ENCODE assay signal across 20 mouse cellular contexts in genomic region chr2:49957449-49957848, GRCm38 (mm10).
DNase-seq lines count a peak whose midpoint lies in the region; ATAC-seq lines count a peak whose summit lies in the region.
"Had no signal": no experiment of that assay in that cellular context is flagged by ENCODE, and none has a peak within 500 bp of the region (broad histone marks: within the 10 kb centered on the region; RNA-seq: fewer than 3 reads in every experiment).

No protein-coding gene starts in this region.

- H3K4me3 ChIP-seq in midbrain, embryonic 14.5 days (replicated peaks; ENCODE audit: low read depth, low read length): no peak overlapping the region
- H3K4me3 ChIP-seq: intestine, embryonic 15.5 days; limb, embryonic 12.5 days; liver, embryonic 13.5 days; midbrain, embryonic 13.5 days; myocyte had no signal

- H3K9ac ChIP-seq in midbrain, embryonic 14.5 days (replicated peaks; ENCODE audit: low read length): no peak overlapping the region
- H3K9ac ChIP-seq: hindbrain, embryonic 14.5 days; intestine, embryonic 15.5 days; limb, embryonic 12.5 days; liver, embryonic 13.5 days; midbrain, embryonic 13.5 days had no signal

- no peak for ATAC-seq in midbrain, embryonic 14.5 days (ENCODE audit: low FRiP score, low TSS enrichment)
- ATAC-seq: intestine, embryonic 15.5 days; midbrain, embryonic 13.5 days had no signal

- peak; percentile 4 for DNase-seq in kidney, adult 11 months
- DNase-seq in kidney, postnatal 14 days: no peak
- peak; percentile 51 for DNase-seq in 3T3-L1 (ENCODE audit: low read depth, low spot score)
- peak; percentile 83 to 97 for DNase-seq in adrenal gland, adult (ENCODE audit: inconsistent age in 2 of 2, low spot score in 1 of 2)
- peak; percentile 76 to 81 for DNase-seq in adrenal gland, postnatal 36 days
- no peak for DNase-seq in layer of hippocampus, adult 8-10 months (ENCODE audit: low spot score in 2 of 2)
- no peak for DNase-seq in gastrocnemius, postnatal 10 days
- DNase-seq in midbrain, embryonic 14.5 days: no peak
- DNase-seq: B cell, adult 2 months; cerebellum, postnatal 14 days; heart, adult 18-20 months; heart, postnatal 36 days; kidney, postnatal 25 days; liver, embryonic 13.5 days; thymus, adult 2 months had no signal

- no peaks in the 10 kb centered on the region for H3K27me3 ChIP-seq in midbrain, embryonic 14.5 days (ENCODE audit: control insufficient read depth, insufficient read depth, low read length)
- H3K27me3 ChIP-seq: intestine, embryonic 15.5 days; limb, embryonic 12.5 days; liver, embryonic 13.5 days; midbrain, embryonic 13.5 days had no signal

- 93% methylated on average over 2 of the region's 2 CpGs for WGBS in midbrain, embryonic 14.5 days

- no peak overlapping the region for H3K27ac ChIP-seq in midbrain, embryonic 14.5 days (replicated peaks; ENCODE audit: low read depth, low read length)
- H3K27ac ChIP-seq: hindbrain, embryonic 14.5 days; intestine, embryonic 15.5 days; limb, embryonic 12.5 days; liver, embryonic 13.5 days; midbrain, embryonic 13.5 days had no signal

- H3K4me2 ChIP-seq in midbrain, embryonic 14.5 days (ENCODE audit: low read length): no peak overlapping the region
- H3K4me2 ChIP-seq: hindbrain, embryonic 14.5 days; intestine, embryonic 15.5 days; limb, embryonic 12.5 days; liver, embryonic 13.5 days; midbrain, embryonic 13.5 days had no signal

- H3K4me1 ChIP-seq in midbrain, embryonic 14.5 days (ENCODE audit: control insufficient read depth, insufficient read depth, low read length): peaks cover 4% of the 10 kb centered on the region; the same call in 1 of the 2 replicates
- H3K4me1 ChIP-seq: limb, embryonic 12.5 days; liver, embryonic 13.5 days had no signal

- no peaks in the 10 kb centered on the region for H3K36me3 ChIP-seq in midbrain, embryonic 14.5 days (ENCODE audit: control insufficient read depth, insufficient read depth, low read length)
- H3K36me3 ChIP-seq: intestine, embryonic 15.5 days; limb, embryonic 12.5 days; liver, embryonic 13.5 days; midbrain, embryonic 13.5 days had no signal

- 0 out of 2 replicates have a peak, but pooled peaks cover 3% of the 10 kb centered on the region for H3K9me3 ChIP-seq in midbrain, embryonic 14.5 days (ENCODE audit: control insufficient read depth, low read length)
- H3K9me3 ChIP-seq: intestine, embryonic 15.5 days; liver, embryonic 13.5 days; midbrain, embryonic 13.5 days had no signal

Comparison
In these comparisons a context has a peak if more than half of its experiments do, and no peak if none do; other contexts are left out.
1. DNase-seq: peak in kidney, adult 11 months (single experiment), 3T3-L1 (single experiment), adrenal gland, adult (2 of 2) and adrenal gland, postnatal 36 days (2 of 2); none in kidney, postnatal 14 days (single experiment), layer of hippocampus, adult 8-10 months (0 of 2), gastrocnemius, postnatal 10 days (single experiment) and midbrain, embryonic 14.5 days (single experiment).